Mouse (Mus musculus): ENCODE measurements around the gene Eya2. TPM values are rescaled to one million over a fixed set of nuclear protein-coding genes. Genes with fewer than 3 reads are reported as not detected.

Gene Eya2
- total RNA-seq, 2 experiments from 2014 or later = 1.3 to 3.8 TPM

GRCm38 (mm10) chr2:165818985-165819948, 224.4 kb downstream of the Eya2 start:
- peak; percentile 41 for DNase-seq

- no peak for DNase-seq
Observed at GRCm38 (mm10) chr2:165820073-165820472, 225.2 kb downstream of the Eya2 start.

GRCm38 (mm10) chr2:165820504-165821095, 225.8 kb downstream of the Eya2 start:
- DNase-seq = no peak

Other genes starting within 250 kb of the Eya2 start
- not detected for gene Zfp663, start 226.3 kb upstream of the Eya2 start, total RNA-seq (2021)
- 1 to 10 TPM; 1.9 to 2.0 TPM for gene Zfp334, start 206.8 kb upstream of the Eya2 start, total RNA-seq (2021)
- under 1 TPM in 1 of 2 experiments, not detected in 1; 0.08 TPM for gene Ocstamp, start 194.6 kb upstream of the Eya2 start, total RNA-seq (2021)
- under 1 TPM; 0.11 to 0.18 TPM for gene Slc13a3, start 121.8 kb upstream of the Eya2 start, total RNA-seq (2021)
- 1 to 10 TPM; 8.3 to 9.2 TPM for gene Trp53rka, start 101.7 kb upstream of the Eya2 start, total RNA-seq (2021)
- 1 to 10 TPM; 1.3 to 1.6 TPM for gene Slc2a10, start 91.2 kb upstream of the Eya2 start, total RNA-seq (2021)

Data from gastrocnemius, postnatal 25 days (tissue).